Mouse (Mus musculus) liver, adult 2 months (tissue): ENCODE measurements at regions not wholly inside any gene's neighbourhood (a gene's known extent, or its start where the extent isn't known, plus 50 kb on each side); places are given as distances from the start of the nearest gene placed in this dataset.

ENCODE experiments used
- CTCF ChIP-seq: fragments of 200-500 bp; IDR thresholded peaks from 2 replicates; pipeline ENCODE4 v1.5.1; 2011; ENCODE audit warnings: low read depth, low read length, control low read depth
- POLR2A ChIP-seq: fragments of 200-500 bp; IDR thresholded peaks from 2 replicates; pipeline ENCODE4 v1.6.1; 2011; ENCODE audit warnings: low read length, control low read depth; ENCODE audit not compliant: insufficient read depth; ENCODE audit errors: extremely low read depth

- TF ChIP-seq POLR2A (no peak), CTCF (no peak)
Measured at GRCm38 (mm10) chr14:18394071-18394745, 62.5 kb upstream of the Ube2e1 start.
